Mouse (Mus musculus) bone marrow, adult 2 months (tissue): ENCODE measurements around the gene Kctd3.

Experiments used
- CTCF ChIP-seq: fragments of 200-500 bp; IDR thresholded peaks from 2 replicates; pipeline ENCODE4 v1.5.1; 2011; ENCODE audit warnings: low read length, control low read depth; ENCODE audit not compliant: control insufficient read depth, insufficient read depth
- POLR2A ChIP-seq: fragments of 200-500 bp; IDR thresholded peaks from 2 replicates; pipeline ENCODE4 v1.6.1; 2011; ENCODE audit warnings: low read depth, mild to moderate bottlenecking, control low read depth, low read length, borderline replicate concordance; ENCODE audit not compliant: control insufficient read depth

- TF ChIP-seq CTCF: peak; percentile 33; the same call in 1 of the 2 replicates
- no peak for TF ChIP-seq POLR2A
Measured at GRCm38 (mm10) chr1:188947794-188948193, 59.8 kb downstream of the Kctd3 start.
